Mouse (Mus musculus) ES-CJ7 (cell line): ENCODE results near the gene Pdzrn3.

Experiments
- DNase-seq: peaks from one replicate; pipeline ENCODE4 v3.0.0; 2011; ENCODE audit warnings: low read depth, low spot score

Pdzrn3 gene

DNA sequence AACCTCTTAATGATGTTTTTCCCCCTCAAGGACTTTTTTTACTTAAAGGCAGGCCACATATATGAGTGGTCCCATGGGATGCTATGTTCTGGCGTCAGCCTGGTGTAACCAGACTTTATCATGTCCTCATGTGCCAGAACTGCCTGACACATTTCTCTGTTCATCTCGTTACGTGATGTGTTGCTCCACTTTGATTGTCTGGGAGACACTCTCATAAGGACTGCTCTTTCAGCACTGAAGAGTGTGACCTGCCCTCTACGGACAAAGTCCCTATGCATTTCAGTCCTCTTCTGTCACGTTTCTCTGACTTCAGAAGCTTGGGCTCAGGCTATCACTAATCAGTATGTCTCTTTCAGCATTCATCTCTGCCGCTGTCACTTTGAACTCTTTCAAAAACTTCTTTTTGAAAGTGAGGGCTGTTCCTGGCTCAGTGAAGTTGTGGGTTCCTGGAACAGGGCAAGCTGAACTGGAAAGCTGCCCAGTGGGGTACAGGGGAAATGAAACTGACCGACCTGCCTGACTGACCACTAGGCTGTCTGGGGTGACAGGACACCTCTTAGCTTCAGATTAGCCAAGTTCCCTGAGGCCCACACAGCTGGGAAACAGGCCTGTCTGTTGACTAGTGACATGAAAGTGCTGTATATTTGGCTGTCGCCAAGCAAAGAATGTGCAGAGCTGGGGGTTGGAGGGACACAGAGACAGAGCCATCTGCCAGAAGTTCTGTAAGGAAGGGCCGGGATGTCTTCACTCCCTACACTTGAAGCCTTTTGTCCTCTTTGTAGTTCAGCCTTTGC lies 10.7 kb downstream of the Pdzrn3 start:
- no peak for DNase-seq

DNA sequence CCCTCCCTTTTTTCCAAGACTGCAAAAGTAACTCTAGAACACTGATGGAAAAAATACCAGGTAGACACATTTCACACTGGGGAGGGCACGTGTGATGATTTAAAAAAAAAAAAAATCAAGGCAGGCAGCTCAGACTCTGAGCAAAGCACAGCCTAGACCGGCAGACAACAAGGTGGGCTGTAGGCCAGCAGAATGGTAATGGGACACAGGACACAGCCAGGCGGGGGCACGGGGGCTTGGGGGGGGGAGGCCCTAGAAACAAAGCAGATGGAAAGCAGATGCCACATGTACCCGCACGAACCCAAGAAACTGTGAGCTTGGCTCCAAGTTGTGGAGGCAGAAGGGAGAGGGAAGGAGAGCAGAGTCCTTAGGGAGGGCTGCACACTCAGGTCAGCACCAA lies 11.9 kb downstream of the Pdzrn3 start:
- no peak for DNase-seq

DNA sequence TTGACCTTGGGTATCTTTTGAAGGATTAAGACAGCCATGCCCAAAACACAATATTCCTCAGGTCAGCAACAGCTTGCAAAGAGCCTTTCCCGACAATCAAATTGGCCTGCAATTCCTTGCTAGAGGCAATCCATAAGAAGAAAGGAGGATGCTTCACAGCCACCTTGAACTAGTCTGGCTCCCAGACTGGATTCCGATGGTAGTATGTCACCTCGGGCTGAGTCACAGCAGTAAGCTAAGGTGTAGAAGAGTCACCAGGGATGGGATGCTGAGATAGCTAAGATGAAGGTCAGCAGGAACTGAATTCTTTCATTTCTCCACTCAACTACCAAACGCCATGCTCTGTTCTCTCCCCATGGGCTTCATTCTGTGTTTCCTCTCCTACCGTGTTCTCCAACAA lies 13.8 kb downstream of the Pdzrn3 start:
- DNase-seq, result no peak

DNA sequence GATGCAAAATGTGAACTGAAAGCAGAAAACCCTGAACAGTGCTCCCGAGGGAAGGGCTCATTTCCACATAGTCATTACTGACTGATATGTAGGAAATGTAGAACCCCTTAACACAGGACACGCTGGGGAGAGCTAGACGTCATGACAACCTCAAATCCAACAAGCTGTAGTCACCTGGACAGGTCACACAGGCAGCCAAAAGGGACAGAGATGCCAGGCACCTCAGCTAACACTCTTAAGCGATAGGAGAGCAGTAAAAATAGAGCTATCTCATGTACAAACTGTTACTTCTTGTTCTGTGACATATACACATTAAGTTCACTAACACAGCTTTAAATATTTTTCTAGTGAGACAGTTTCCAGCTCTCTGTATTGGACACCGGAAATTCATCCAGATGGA lies 15.0 kb downstream of the Pdzrn3 start:
- no peak for DNase-seq

DNA sequence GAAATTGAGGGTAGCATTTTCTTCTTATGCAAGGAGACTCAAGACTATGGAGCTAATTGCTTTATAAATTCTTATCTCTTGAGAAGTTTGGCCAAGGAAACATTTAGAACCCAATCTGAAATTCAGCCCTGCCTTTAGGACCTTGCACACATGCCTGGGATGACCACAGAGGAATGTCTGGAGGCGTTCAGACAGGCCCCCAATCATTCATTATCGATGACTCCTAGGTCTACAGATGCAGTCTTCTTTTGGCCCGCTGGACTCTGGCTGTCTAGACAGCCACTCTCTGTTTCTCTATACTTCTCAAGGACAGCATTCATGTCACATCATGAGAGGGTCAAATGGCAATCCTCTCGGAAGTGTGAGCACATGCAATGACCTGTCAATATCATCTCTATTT lies 15.4 kb downstream of the Pdzrn3 start:
- DNase-seq, result no peak

DNA sequence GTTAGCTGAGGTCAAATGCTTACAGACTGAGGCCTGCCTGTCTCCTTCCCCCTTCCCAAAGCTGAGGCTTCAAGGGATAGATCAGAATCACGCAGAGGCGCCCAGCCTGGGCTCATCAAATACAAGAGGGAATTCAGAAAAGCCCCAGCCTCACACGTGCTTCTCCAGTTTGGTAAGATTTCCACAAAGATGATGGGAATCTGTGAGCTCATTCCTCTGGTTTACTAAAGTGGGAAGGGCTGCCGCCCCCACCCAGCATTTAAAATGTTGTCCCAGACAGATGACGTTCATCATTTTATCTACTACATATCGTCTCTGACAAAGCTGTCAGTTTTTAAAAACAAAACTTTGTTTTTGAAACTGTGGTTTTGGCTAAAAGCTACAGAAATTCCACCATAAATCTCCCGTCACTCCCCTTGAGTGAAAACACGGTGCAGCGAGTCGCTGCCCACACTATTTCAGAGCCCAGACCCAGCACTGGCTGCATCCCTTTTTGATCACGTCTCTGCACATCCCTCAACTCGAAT lies 17.4 kb downstream of the Pdzrn3 start:
- DNase-seq, result no peak

DNA sequence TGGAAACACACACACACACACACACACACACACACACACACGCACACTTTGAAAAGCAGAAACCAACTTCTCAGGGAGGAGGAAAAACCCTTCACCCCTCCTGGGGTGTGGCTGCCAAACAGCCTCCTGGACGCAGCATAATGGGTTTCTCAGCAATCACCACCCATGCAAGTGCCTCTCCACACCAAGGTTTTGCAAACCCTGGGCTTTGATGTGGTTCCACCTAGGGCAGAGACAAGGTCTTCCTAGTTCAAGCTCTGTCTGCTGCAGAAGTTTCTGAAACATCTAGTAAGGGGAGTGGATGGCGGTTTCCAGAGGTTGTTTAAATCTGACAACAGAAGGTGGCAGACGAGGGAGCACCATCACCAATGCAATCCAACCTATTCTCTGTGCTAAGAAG lies 18.1 kb downstream of the Pdzrn3 start:
- no peak for DNase-seq

DNA sequence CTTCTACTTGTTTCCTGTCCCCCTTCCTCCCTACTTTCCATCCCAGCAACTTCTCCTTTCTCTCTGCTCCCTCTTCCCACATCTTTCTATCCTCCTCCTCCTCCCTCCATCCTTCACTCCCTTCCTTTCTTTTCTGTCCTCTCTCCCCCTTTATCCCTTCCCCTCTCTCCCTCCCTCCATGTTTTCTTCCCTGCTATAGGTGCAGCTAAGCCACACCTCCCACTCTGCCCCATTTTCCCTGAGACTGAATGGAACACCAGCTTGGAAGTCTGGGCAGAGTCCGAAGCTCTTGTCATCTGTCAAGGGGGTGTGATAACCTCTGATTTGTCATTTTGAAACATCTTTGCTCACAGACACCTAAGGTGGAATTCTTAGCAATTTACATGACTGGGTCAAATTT lies 22.8 kb downstream of the Pdzrn3 start:
- no peak for DNase-seq

DNA sequence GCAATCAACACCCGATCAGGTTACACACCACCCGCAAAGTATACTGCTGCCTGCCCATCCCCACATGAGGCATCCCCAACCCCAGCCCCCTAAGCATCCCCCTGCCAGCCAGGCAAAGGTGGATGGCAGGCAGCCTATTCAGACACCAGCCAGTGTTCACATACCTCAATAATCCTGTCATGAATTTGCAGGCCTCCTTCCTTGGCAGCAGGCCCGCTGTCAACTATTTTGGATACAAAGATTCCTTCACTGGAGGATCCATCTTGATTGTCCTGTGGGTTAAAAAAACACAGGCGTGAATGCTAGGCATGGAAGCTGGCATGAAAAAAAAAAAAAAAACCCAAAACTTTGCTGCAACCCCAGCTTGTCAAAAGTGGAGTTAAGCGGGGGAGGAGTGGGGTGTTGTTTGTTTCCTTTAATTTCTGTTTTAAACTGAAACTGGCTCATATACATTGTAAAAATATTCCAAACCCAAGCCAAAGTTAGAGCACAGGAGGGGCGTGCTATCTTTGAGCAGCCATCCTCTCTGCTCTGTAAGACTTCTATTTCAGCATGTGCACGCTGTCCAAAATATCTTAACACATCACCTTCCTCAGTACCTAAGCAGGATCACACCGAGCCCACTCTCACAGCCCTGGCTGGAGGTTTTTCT lies 23.3 kb downstream of the Pdzrn3 start:
- no peak for DNase-seq

DNA sequence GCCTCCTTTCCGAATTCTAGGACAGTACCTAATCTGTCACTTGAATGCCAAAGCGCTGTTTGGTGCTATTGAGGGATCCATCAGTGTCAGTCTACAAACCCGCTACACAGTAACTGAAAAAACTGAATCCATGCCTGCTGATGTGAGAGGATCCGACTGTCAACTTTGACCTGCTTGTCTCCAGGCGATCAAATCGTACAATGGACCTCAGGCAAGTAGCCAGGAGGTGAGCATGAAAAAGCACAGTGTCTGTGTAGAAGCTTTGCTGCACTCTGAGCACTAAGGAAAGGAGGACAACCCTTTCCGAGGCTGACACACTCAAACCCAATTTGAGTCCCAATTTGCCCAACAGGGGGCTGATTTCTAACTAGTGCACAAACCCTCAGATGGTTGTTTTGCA lies 24.0 kb downstream of the Pdzrn3 start:
- no peak for DNase-seq

DNA sequence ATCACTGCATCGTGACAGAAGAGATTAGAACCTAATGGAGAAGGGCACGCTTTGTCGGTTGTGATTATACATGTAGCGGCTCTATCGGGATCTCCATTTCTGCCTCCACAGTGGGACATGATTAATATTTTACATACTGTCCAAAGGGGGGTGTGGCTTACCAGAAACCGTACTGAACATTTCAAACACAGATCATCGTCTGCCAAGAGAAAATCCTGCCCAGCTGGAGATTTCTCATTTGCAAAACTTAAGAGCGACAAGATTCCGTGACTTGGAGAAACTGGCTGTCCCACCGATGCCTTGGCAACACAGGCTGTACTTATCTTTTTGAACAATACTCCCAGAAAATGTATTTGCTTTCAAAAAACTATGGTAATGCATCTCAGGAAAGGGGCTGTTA lies 25.1 kb downstream of the Pdzrn3 start:
- DNase-seq, result no peak

DNA sequence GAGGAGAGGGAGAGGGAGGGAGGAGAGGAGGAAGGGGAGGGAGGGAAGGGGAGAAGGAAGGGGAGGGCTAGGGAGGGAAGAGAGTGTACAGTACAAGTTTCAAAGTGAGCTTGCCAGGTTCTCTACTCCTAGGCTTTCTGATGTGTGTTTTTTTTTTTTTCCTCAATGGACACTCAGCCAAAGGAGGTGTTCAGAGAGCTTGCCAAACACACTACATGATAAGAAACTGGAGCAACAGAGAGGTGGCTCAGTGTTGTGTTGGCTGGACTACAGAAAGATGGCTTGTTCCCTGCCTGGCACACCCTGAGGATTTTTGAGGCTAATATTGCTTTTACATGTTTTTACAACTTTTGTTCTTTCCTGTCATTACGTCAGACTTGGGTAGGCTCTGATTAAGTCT lies 26.6 kb downstream of the Pdzrn3 start:
- no peak for DNase-seq

DNA sequence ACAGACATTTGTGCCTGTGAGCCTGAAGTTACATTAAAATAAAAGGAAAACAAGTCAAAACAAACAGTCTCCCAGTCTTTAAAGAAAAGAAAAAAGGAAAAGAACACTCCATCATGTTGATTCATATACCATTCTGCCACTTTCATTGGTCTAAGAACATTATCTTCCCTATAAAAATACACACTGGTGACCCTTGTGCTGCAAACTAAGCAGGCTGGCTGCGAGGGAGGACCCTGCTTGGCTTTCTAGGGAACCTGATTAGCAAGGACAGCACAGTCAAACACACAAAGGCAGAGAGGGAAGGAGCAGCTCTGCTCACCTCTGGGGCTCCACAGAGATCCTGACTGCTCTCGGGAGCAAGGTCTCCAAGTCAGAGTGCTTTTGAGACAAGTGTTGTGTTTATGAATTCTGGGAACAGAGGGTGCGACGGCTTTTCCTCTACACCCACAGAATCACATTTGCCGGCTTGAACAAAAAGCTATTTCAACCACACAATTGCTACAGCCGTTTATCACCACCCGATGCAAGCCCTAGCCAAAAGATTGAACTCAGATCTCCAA lies 27.2 kb downstream of the Pdzrn3 start:
- DNase-seq, result no peak

DNA sequence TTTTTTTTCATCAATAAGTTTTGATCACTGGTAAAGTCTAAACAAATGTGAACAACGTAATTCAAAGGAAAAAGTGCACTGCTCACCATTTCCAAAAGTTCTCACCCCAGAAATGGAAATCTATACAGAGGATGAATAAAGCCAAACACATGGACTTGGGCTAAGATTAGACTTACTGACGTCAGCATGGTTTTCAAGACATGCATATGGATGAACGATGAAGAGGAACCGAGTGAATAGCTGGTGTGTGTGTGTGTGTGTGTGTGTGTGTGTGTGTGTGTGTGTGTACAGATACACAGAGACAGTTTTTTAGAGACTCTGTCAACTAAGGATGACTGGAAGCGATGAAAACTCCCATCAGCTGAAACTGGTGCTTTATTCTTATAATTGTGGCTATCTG lies 29.2 kb downstream of the Pdzrn3 start:
- DNase-seq, result no peak

DNA sequence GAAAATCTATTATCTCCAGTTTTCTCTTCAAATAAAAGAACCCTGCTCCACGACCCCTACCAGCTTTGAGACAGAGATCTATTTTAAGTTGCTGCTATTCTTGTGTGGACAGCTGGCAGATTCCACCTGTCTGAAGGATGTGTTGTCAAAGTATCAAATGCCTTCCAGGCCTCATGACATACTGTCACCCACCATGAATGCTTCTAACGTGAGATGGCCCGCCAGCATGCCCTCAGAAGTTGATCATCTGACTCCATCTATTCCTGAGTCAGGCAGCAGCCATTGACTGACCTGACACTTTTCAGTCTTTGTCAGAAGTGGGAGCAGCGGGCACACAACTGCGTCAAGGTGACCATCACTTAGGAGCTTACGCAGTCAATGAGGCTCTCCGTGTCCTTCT lies 37.6 kb downstream of the Pdzrn3 start:
- no peak for DNase-seq

DNA sequence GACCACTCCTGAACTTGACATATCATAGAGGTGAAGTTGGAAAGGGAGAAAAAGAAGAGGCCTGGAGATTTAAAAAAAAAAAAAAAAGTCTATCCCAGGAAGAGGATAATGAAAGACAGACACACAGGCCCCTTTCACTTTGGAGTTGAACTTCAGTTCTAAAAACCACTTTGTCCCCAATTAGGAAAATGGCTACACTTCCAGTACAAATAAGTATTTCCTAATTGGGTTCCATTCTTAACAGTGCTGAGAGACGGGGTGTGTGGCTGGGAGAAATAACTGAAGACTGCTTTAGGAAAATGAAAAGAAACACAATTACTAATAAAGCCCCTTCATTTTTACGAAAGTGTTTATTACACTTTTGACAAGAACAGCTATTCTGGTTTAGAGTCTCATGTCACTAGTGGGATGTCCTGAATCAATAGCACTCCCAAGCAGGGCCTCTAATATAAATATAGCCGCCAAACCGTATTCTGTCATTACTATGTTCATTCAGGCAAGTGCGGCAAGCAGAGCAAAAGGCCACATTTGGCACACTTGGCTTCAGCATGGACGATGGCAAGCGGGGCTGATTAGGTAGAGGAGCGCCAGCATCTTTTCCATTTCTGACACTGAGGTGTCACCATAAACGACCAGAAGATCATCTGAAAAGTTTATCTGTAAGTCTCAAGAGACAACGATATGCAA lies 39.7 kb downstream of the Pdzrn3 start:
- no peak for DNase-seq

DNA sequence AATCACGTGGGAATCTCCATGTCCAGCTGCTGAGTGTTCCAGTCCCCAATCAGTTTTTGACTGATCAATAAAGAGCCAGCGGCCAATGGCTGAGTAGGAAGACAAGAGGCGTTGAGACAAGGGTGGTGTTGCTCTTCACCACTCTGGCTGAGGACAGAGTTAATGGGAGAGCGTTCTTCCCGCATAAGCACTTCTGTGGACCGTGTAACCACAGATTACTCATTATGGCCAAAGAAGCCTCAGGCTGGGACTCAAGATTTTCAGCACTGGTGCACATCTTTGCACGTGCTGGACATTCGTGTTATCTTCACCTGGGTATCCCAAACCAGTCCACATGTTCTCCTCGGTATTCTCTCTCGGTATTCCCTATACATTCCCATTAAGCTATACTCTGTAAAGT lies 41.0 kb downstream of the Pdzrn3 start:
- DNase-seq, result no peak

DNA sequence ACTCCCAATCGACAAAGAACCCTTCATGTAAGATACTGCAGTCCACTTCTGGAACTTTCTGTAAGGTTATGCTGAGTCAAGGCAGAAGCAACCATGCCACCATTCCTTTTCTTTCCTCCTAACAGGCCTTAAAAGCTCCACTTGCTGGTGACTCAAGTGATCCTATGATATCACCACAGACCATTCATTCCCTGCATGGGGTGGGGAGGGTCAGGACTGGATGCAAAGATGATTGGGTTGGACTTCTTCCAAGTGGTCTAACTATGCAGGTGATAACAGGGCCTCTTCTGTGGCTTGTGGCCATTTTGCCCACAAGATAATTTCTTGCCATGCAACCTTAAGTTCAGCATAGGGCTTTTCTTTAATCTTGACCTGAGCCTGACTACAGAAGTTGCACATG lies 42.0 kb downstream of the Pdzrn3 start:
- no peak for DNase-seq

DNA sequence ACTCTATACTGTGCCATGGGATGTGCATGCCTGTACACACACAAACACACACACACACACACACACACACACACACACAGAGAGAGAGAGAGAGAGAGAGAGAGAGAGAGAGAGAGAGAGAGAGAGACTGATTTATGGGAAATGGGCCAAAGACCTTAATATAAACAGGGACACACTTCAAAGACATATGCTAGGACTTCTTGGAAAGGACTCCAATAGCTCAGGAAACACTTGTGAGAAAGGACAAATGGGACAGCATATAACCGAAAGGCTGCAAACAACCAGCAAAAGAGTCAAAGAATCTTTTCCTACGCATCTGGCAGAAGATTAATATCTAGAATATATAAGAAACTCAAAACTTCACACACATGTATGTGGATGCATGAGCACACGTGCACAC lies 43.2 kb downstream of the Pdzrn3 start:
- DNase-seq, result no peak

DNA sequence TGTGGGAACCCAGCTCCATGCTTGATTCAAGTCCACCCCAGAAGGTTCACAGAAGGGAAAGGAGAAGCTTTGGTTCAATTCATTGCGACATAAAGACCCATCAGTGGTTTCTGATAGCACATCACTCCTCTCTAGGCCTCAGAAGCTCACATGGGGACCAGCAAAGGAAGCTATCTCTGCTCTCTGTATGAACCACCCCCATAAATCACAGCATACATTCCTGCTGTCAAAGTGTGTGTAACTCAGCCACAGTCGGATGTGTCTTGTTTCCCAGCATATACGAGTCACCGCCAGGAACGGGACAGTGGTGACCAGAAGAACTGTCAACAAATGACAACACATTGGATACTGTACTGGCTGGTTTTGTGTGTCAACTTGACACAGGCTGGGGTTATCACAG lies 47.3 kb downstream of the Pdzrn3 start:
- no peak for DNase-seq

DNA sequence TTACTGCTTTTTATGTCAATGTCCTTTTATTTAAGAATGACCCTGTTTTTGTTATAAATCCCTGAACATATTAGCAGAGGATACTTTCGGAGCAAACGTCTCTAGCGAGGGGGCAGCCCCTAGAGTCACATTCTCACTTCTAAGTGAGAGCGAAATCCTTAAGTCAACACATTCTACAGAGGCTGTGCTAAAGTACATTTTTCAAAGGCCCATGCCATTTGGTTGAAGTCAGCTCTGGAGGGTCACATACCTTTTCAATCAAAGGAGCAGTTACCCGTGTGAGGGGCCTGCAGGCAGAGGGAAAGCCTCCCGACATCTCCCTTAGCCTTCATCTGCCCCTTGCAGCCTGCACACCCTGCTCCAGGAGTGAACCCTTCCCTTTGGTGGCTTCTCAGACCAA lies 48.2 kb downstream of the Pdzrn3 start:
- no peak for DNase-seq

DNA sequence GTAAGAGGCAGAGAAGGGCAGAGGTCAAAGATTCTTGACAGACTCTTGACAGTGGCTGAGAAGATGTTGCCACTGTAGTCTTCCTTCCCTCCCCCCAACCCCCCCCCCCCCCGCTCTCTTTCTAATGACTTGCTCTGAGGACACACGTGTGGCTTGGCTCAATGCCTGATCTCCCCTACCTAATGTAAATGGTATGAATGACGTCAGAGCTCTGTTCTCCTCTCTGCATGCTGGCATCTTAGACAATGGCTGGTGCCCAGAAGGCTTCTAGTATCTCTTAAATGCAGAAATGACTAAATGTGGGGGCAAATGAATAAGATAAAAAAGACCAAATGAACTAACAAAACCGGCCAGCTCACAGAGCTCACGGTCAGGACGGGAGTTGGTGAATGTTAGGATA lies 49.2 kb downstream of the Pdzrn3 start:
- DNase-seq, result no peak
